Mouse (Mus musculus) liver, adult (tissue): ENCODE results near the gene Pdp2.
A peak's percentile ranks its signal among the peaks of the same experiment; 100 is the strongest.

Source experiments
- GATA4 ChIP-seq: IDR thresholded peaks from 2 replicates; pipeline ENCODE4 v1.6.1; 2014; ENCODE audit warnings: mild to moderate bottlenecking, low read length; ENCODE audit not compliant: insufficient replicate concordance

Pdp2 gene

DNA sequence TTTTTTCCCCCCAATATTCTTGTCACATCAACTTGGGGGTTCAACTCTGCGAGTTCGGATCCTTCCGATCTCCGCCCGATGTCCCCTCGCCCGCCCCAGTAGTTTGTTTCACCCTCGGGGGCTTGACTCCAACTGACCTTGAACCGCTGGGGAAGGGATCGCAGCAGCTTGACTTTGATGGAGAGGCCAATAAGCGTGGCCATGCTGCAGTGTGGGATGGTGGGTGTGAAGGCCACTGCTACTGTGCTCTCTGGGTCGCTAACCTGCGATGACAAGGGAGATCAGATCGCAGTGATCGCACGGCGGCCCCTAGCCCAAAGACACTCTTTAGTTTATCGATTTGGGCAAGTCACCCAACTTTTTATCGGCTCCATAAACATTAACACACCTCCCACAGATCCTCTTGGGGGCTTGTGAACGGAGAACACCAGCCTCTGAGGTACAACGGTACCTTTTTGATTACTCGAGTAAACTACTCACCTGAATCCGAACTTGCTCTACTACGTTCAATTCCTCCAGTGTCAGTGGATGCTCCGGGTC is 49.6 kb downstream of the Pdp2 start:
- TF ChIP-seq GATA4, result no peak

DNA sequence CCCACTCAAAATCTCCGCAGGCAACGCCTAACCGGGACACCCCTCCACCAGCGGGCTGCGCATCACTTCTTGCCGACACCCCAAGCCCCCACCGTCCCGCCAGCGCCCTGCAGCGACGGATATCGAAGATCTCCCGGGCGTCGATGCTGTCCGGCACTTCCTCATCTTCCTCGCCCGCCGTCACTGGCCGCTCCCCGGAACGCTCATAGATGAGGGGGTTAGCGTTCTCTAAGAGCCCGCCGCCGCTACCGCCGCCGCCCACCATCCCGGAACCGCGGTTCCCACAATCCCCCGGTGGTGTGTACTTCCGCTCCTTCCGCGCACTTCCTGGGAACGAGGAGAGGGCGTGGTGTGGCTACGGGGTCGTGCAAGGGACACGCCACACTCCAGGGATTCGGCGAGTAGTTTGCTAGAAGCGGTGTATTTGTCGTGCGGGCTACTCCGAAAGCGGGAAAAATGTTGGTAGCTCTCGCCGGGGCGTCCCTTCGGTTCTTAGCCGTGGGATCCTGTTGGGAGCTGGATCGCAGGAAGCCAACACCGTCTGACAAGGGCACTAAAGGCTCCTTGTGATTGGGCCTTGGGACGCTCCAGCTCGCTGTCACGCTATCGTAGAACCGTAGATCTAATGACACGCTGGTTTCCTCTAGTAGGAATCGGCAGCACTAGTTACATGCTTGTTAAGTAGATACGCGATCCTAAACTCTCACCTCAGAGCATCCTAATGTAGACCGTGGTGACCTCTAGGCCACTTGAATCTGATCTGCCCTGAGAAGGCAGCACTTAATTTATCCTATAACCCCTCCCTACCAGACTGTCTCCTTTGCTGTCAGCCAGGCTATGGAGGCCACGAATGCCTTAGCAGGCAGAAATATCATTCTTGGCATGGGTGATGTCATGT is 50.4 kb downstream of the Pdp2 start, which contains the start of gene Ciao2b:
Gene Ciao2b, minus strand, starts transcription at position 540 of the 898 bp plus-strand sequence.
- TF ChIP-seq GATA4, result peak; percentile 32; the same call in 1 of the 2 replicates

DNA sequence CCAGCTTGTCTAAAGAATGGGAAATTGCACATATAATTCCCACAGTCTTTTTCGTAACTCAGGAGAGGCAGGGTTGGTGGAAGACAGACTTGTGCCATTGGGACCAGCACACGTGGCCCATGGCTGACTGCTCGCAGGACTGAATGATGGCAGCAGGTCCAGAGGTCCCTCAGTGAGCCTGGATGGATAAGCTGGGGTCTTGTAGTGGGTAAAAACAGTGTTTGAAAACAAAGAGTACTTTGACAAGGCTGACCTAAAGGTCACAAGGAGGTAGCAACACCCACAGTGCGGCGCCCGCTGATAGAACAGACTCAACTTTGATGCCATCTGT is 51.0 kb downstream of the Pdp2 start:
- TF ChIP-seq GATA4, result no peak
